Mouse (Mus musculus) hindbrain, embryonic 10.5 days (tissue): ENCODE data around the gene Lrrc38. TPM values are rescaled to one million over a fixed set of nuclear protein-coding genes. Genes with fewer than 3 reads are reported as not detected.

Experiments
- DNase-seq: peaks from one replicate; pipeline ENCODE4 v3.0.0-alpha.2; 2017; ENCODE audit warnings: low spot score
- H3K27ac ChIP-seq: fragments of 300-500 bp; sonication (generic); 2 replicates; pipeline ENCODE4 v1.5.1; 2016; ENCODE audit warnings: mild to moderate bottlenecking, moderate library complexity
- H3K27me3 ChIP-seq: fragments of 300-500 bp; sonication (generic); 2 replicates; pipeline ENCODE4 v1.6.1; 2016; ENCODE audit warnings: mild to moderate bottlenecking; ENCODE audit not compliant: poor library complexity, insufficient read depth, severe bottlenecking
- H3K36me3 ChIP-seq: fragments of 300-500 bp; sonication (generic); 2 replicates; pipeline ENCODE4 v1.6.1; 2016; ENCODE audit warnings: mild to moderate bottlenecking, moderate library complexity
- H3K4me1 ChIP-seq: fragments of 300-500 bp; sonication (generic); replicated peaks from 2 replicates; pipeline ENCODE4 v1.6.1; 2016; ENCODE audit warnings: mild to moderate bottlenecking
- H3K4me3 ChIP-seq: fragments of 300-500 bp; sonication (generic); 2 replicates; pipeline ENCODE4 v1.5.1; 2016; ENCODE audit warnings: mild to moderate bottlenecking, moderate library complexity
- H3K9me3 ChIP-seq: fragments of 300-500 bp; sonication (generic); 2 replicates; pipeline ENCODE4 v1.6.1; 2016; ENCODE audit warnings: mild to moderate bottlenecking, moderate library complexity
- WGBS: fragments of 180-500 bp; shearing (Covaris S2); methylation state at CpG from one replicate; pipeline ENCODE4 v1.1.7; 2016; 5-methylcytosine and 5-hydroxymethylcytosine counted together
- polyA plus RNA-seq: library from polyadenylated mRNA; unstranded; fragments of >200 nt; fragmentation: Nextera tagmentation; extraction: Ambion mirVana; gene quantifications from 2 replicates; pipeline ENCODE4 v1.2.1, GENCODE M21; 2016

Gene Lrrc38
- polyA plus RNA-seq, 1 experiment from 2014 or later: 0.18 TPM

- no peak for DNase-seq
- H3K27ac ChIP-seq: peak overlapping the region; percentile 17; the same call in 1 of the 2 replicates
- H3K4me3 ChIP-seq: no peak overlapping the region
Measured at GRCm38 (mm10) chr4:143366415-143367041, 17.0 kb downstream of the Lrrc38 start.

GRCm38 (mm10) chr4:143379480-143379879, 29.9 kb downstream of the Lrrc38 start:
- H3K36me3 ChIP-seq: no peaks in the 10 kb centered on the region
- peaks cover 8% of the 10 kb centered on the region; the same call in 1 of the 2 replicates for H3K27me3 ChIP-seq
- DNase-seq: peak; percentile 23
- no peaks in the 10 kb centered on the region for H3K9me3 ChIP-seq
- H3K4me1 ChIP-seq: peaks cover 18% of the 10 kb centered on the region
- peak overlapping the region; percentile 84 for H3K27ac ChIP-seq
- WGBS: 35% methylated on average over 7 of the region's 7 CpGs
- peak overlapping the region; percentile 32 for H3K4me3 ChIP-seq

More at GRCm38 (mm10) chr4:143366415-143367041, 17.0 kb downstream of the Lrrc38 start:
- 49% methylated on average over 15 of the region's 15 CpGs for WGBS
- no peaks in the 10 kb centered on the region for H3K9me3 ChIP-seq
- H3K36me3 ChIP-seq: no peaks in the 10 kb centered on the region
- H3K27me3 ChIP-seq: no peaks in the 10 kb centered on the region
- peaks cover 12% of the 10 kb centered on the region for H3K4me1 ChIP-seq

- no peaks in the 10 kb centered on the region for H3K36me3 ChIP-seq
- H3K4me1 ChIP-seq: peaks cover 18% of the 10 kb centered on the region
- peak; percentile 61 for DNase-seq
- H3K27me3 ChIP-seq: peaks cover 8% of the 10 kb centered on the region; the same call in 1 of the 2 replicates
- peak overlapping the region; percentile 32 for H3K4me3 ChIP-seq
- H3K9me3 ChIP-seq: no peaks in the 10 kb centered on the region
- WGBS: 23% methylated on average over 15 of the region's 15 CpGs
- H3K27ac ChIP-seq: peak overlapping the region; percentile 84
Measured at GRCm38 (mm10) chr4:143379931-143380715, 30.6 kb downstream of the Lrrc38 start.

GRCm38 (mm10) chr4:143380716-143381004, 31.1 kb downstream of the Lrrc38 start:
- Histone ChIP-seq H3K27ac (no peak overlapping the region; the same call in 1 of the 2 replicates), H3K4me3 (no peak overlapping the region), H3K27me3 (peaks cover 8% of the 10 kb centered on the region; the same call in 1 of the 2 replicates), H3K4me1 (peaks cover 18% of the 10 kb centered on the region), H3K36me3 (no peaks in the 10 kb centered on the region), H3K9me3 (no peaks in the 10 kb centered on the region)
- WGBS: 2% methylated on average over 5 of the region's 5 CpGs
- peak; percentile 33 for DNase-seq

- Histone ChIP-seq H3K4me1 (peaks cover 18% of the 10 kb centered on the region), H3K36me3 (no peaks in the 10 kb centered on the region), H3K9me3 (no peaks in the 10 kb centered on the region), H3K27me3 (peaks cover 8% of the 10 kb centered on the region; the same call in 1 of the 2 replicates), H3K27ac (no peak overlapping the region), H3K4me3 (no peak overlapping the region)
- DNase-seq: no peak
- WGBS: 73% methylated on average over 3 of the region's 3 CpGs
Measured at GRCm38 (mm10) chr4:143382163-143382562, 32.6 kb downstream of the Lrrc38 start.

GRCm38 (mm10) chr4:143383646-143384045, 34.1 kb downstream of the Lrrc38 start:
- DNase-seq: peak; percentile 37
- WGBS: 44% methylated on average over 4 of the region's 4 CpGs
- no peaks in the 10 kb centered on the region for H3K36me3 ChIP-seq

GRCm38 (mm10) chr4:143388955-143389702, 39.6 kb downstream of the Lrrc38 start:
- peak overlapping the region; percentile 71 for H3K27ac ChIP-seq
- peaks cover 4% of the 10 kb centered on the region; the same call in 1 of the 2 replicates for H3K27me3 ChIP-seq
- H3K4me3 ChIP-seq: peak overlapping the region; percentile 46
- WGBS: 8% methylated on average over 43 of the region's 43 CpGs
- no peaks in the 10 kb centered on the region for H3K36me3 ChIP-seq
- H3K9me3 ChIP-seq: peaks cover 3% of the 10 kb centered on the region; the same call in 1 of the 2 replicates
- DNase-seq: peak; percentile 78
- H3K4me1 ChIP-seq: no peaks in the 10 kb centered on the region

More at GRCm38 (mm10) chr4:143383646-143384045, 34.1 kb downstream of the Lrrc38 start:
- H3K9me3 ChIP-seq: no peaks in the 10 kb centered on the region
- peaks cover 18% of the 10 kb centered on the region for H3K4me1 ChIP-seq
- no peak overlapping the region for H3K4me3 ChIP-seq
- no peaks in the 10 kb centered on the region; the same call in 1 of the 2 replicates for H3K27me3 ChIP-seq
- H3K27ac ChIP-seq: no peak overlapping the region

- Histone ChIP-seq H3K27ac (no peak within 1 kb of the TSS), H3K27me3 (peaks cover 4% of the 10 kb centered on the region; the same call in 1 of the 2 replicates), H3K4me1 (no peaks in the 10 kb centered on the region), H3K36me3 (no peaks in the 10 kb centered on the region), H3K4me3 (no peak within 1 kb of the TSS), H3K9me3 (peaks cover 5% of the 10 kb centered on the region; the same call in 1 of the 2 replicates)
- no peak for DNase-seq
- 76% methylated on average over 26 of the region's 26 CpGs for WGBS
Measured at GRCm38 (mm10) chr4:143394181-143394580, 44.6 kb downstream of the Lrrc38 start, which contains the start of gene Pramel1. Gene Pramel1 (plus strand): TSS chr4:143394428.

- Histone ChIP-seq H3K4me3 (peak overlapping the region; percentile 53), H3K36me3 (peaks cover 27% of the 10 kb centered on the region), H3K4me1 (peaks cover 6% of the 10 kb centered on the region), H3K27me3 (no peaks in the 10 kb centered on the region), H3K27ac (peak overlapping the region; percentile 84), H3K9me3 (peaks cover 6% of the 10 kb centered on the region)
- WGBS: 75% methylated on average over 5 of the region's 5 CpGs
- no peak for DNase-seq
Measured at GRCm38 (mm10) chr4:143411566-143412218, 62.1 kb downstream of the Lrrc38 start.

- DNase-seq: peak; percentile 91
- Histone ChIP-seq H3K4me1 (peaks cover 6% of the 10 kb centered on the region), H3K27ac (peak within 1 kb of the TSS; percentile 84), H3K36me3 (peaks cover 35% of the 10 kb centered on the region), H3K4me3 (peak within 1 kb of the TSS; percentile 53), H3K27me3 (no peaks in the 10 kb centered on the region), H3K9me3 (peaks cover 6% of the 10 kb centered on the region)
- under 1% methylated on average over 50 of the region's 50 CpGs for WGBS
Measured at GRCm38 (mm10) chr4:143412219-143413092, 62.9 kb downstream of the Lrrc38 start, which contains the start of gene Pramef8. Gene Pramef8 (plus strand): TSS chr4:143412426.

- no peaks in the 10 kb centered on the region for H3K27me3 ChIP-seq
- H3K27ac ChIP-seq: no peak overlapping the region
- H3K9me3 ChIP-seq: peaks cover 6% of the 10 kb centered on the region
- H3K4me3 ChIP-seq: peak overlapping the region; percentile 53
- DNase-seq: no peak
- H3K36me3 ChIP-seq: peaks cover 47% of the 10 kb centered on the region
- whole genome bisulfite sequencing: 97% methylated on average over 1 of the region's 1 CpGs
- H3K4me1 ChIP-seq: peaks cover 6% of the 10 kb centered on the region
Measured at GRCm38 (mm10) chr4:143413621-143414020, 64.1 kb downstream of the Lrrc38 start.
